Mouse (Mus musculus) embryonic facial prominence, embryonic 11.5 days (tissue): ENCODE measurements at regions not wholly inside any gene's neighbourhood (a gene's known extent, or its start where the extent isn't known, plus 50 kb on each side); places are given as distances from the start of the nearest gene placed in this dataset.

Source experiments
- ATAC-seq: fragments of 200-750 bp; cut with Nextera tagmentation; replicated peaks from 2 replicates; pipeline ENCODE4 v1.8.0; 2017; ENCODE audit warnings: low read depth; ENCODE audit not compliant: insufficient number of reproducible peaks, low FRiP score, low TSS enrichment
- DNase-seq: peaks from one replicate; pipeline ENCODE4 v3.0.0-alpha.2; 2015; ENCODE audit warnings: low spot score
- H3K27ac ChIP-seq: fragments of 300-500 bp; sonication (generic); replicated peaks from 2 replicates; pipeline ENCODE4 v1.5.1; 2014; ENCODE audit warnings: mild to moderate bottlenecking, low read depth, low read length, control low read depth
- H3K27me3 ChIP-seq: fragments of 300-500 bp; sonication (generic); 2 replicates; pipeline ENCODE4 v1.6.1; 2014; ENCODE audit warnings: mild to moderate bottlenecking, low read length, moderate library complexity, mixed read lengths; ENCODE audit not compliant: control insufficient read depth, insufficient read depth
- H3K36me3 ChIP-seq: fragments of 300-500 bp; sonication (generic); replicated peaks from 2 replicates; pipeline ENCODE4 v1.6.1; 2014; ENCODE audit warnings: low read depth, mild to moderate bottlenecking, low read length, moderate library complexity, mixed read lengths; ENCODE audit not compliant: control insufficient read depth, insufficient read depth
- H3K4me1 ChIP-seq: fragments of 300-500 bp; sonication (generic); 2 replicates; pipeline ENCODE4 v1.6.1; 2014; ENCODE audit warnings: low read length, mixed read lengths; ENCODE audit not compliant: control insufficient read depth, insufficient read depth
- H3K4me2 ChIP-seq: fragments of 300-500 bp; sonication (generic); 2 replicates; pipeline ENCODE4 v1.6.1; 2014; ENCODE audit warnings: low read depth, mild to moderate bottlenecking, control low read depth, low read length, moderate library complexity
- H3K4me3 ChIP-seq: fragments of 300-500 bp; sonication (generic); 2 replicates; pipeline ENCODE4 v1.5.1; 2014; ENCODE audit warnings: low read depth, low read length, control low read depth
- H3K9ac ChIP-seq: fragments of 300-500 bp; sonication (generic); replicated peaks from 2 replicates; pipeline ENCODE4 v1.6.1; 2014; ENCODE audit warnings: mild to moderate bottlenecking, control low read depth, low read length
- H3K9me3 ChIP-seq: fragments of 300-500 bp; sonication (generic); replicated peaks from 2 replicates; pipeline ENCODE4 v1.6.1; 2016; ENCODE audit warnings: mild to moderate bottlenecking, low read length, inconsistent platforms, mixed read lengths; ENCODE audit not compliant: control insufficient read depth
- WGBS: fragments of 180-500 bp; shearing (Covaris S2); extraction: QIAGEN DNeasy Blood & Tissue Kit; methylation state at CpG from one replicate; pipeline ENCODE4 v1.1.7; 2014; 5-methylcytosine and 5-hydroxymethylcytosine counted together

DNA sequence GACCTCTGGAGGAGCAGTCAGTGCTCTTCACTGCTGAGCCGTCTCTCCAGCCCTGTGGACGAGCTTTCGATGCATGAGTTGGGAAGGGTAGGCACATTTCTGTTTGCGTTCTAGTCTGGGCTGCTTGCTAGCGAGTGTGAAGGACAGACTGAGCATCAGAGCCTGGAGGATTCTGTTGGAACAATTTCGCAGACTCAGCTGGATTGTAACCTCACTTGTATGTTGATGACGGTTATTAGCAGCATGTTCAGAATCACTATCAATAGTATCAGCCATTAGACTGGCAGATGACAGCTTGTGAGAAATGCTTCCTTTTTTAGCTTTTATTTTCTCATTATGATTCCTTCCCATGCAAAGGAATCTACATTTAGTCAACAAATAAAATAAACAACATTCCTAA lies 923.5 kb upstream of the Car8 start:
- no peaks in the 10 kb centered on the region for H3K36me3 ChIP-seq
- 82% methylated on average over 7 of the region's 7 CpGs for WGBS
- no peak overlapping the region for H3K27ac ChIP-seq
- no peak for ATAC-seq
- no peaks in the 10 kb centered on the region for H3K27me3 ChIP-seq
- DNase-seq: no peak
- H3K9me3 ChIP-seq: no peaks in the 10 kb centered on the region
- H3K4me1 ChIP-seq: no peaks in the 10 kb centered on the region
- no peak overlapping the region for H3K4me2 ChIP-seq
- no peak overlapping the region for H3K9ac ChIP-seq
- H3K4me3 ChIP-seq: no peak overlapping the region

DNA sequence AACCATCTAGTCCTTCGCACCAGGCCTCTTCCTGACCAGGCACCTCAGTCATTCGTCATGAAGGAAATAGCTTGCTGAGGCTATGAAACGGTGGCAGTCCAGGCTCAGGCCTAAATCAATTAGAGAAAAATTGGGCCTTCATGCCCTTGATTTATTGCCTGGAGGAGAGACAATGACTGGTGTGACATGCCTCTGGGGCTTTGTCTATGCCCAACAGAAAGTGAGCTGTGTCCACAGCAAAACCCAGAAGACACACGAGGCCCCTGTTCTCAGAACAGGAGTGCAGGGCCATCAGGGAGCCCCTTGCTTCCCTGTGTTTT lies 922.9 kb upstream of the Car8 start:
- no peaks in the 10 kb centered on the region for H3K4me1 ChIP-seq
- H3K4me3 ChIP-seq: no peak overlapping the region
- H3K27me3 ChIP-seq: no peaks in the 10 kb centered on the region
- DNase-seq (no peak), ATAC-seq (no peak)
- no peak overlapping the region for H3K4me2 ChIP-seq
- no peak overlapping the region for H3K9ac ChIP-seq
- WGBS: 32% methylated on average over 4 of the region's 4 CpGs
- no peaks in the 10 kb centered on the region for H3K9me3 ChIP-seq
- no peaks in the 10 kb centered on the region for H3K36me3 ChIP-seq
- H3K27ac ChIP-seq: no peak overlapping the region

DNA sequence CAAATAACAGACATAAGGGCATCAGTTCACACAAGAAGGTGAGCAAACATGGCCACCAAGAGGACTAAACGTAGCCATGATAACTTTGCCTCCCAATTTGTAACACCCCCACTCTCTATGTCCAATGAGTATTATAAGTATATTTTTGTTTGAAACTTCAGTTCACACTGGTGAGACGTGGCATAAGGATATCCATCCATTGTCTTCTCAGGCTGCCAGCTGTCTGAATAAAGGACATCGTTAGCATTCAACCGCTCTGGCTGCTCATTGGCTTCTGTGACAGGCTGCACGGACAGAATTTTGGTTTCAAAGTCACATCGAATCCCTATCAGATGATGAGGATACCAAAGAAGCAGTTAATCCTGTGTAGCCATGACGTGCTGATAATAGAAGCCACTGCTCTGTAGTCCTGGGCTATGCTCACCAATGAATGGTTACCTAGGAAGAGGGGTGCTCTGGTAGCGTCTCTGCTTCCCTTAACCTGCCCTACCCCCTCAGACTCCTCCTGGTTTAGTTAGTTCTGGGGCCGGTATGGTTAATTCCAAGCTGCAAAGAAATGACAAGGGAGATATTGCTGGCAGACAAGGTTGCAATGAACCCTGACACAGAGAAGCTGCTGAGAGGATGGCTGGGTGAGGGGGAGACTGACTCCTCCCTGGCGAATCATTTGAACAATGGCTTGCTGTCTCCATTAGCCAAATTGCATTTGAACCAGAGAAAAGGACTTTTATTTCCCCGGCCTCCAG lies 922.4 kb upstream of the Car8 start:
- Histone ChIP-seq H3K36me3 (no peaks in the 10 kb centered on the region), H3K4me3 (no peak overlapping the region), H3K9ac (no peak overlapping the region), H3K9me3 (no peaks in the 10 kb centered on the region), H3K27ac (no peak overlapping the region), H3K4me2 (no peak overlapping the region), H3K4me1 (no peaks in the 10 kb centered on the region), H3K27me3 (no peaks in the 10 kb centered on the region)
- ATAC-seq: no peak
- DNase-seq: no peak
- WGBS: 69% methylated on average over 11 of the region's 11 CpGs

DNA sequence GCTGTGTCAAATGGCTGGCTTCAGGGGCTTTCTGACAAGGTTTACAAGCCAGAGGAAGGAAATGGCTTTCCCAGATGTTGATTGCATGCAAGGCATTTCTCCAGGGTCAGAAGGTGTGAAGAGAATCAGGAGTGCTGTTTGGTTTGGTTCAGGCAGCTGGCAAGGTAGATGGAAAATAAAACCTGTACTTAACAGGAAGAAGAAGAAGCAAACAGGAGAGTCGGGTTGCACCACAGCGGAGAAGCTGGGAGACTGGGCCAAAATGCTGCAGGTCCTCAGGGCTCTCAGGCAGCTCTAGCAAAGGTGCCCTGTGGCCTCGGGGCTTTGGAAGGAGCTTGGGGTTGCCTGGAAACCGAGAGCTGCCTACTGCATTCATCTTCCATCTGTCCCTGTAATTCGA lies 908.9 kb upstream of the Car8 start:
- Histone ChIP-seq H3K27ac (no peak overlapping the region), H3K4me1 (no peaks in the 10 kb centered on the region), H3K9ac (no peak overlapping the region), H3K36me3 (no peaks in the 10 kb centered on the region), H3K27me3 (no peaks in the 10 kb centered on the region), H3K9me3 (no peaks in the 10 kb centered on the region), H3K4me3 (no peak overlapping the region), H3K4me2 (no peak overlapping the region)
- ATAC-seq (no peak), DNase-seq (no peak)
- 30% methylated on average over 5 of the region's 5 CpGs for WGBS

DNA sequence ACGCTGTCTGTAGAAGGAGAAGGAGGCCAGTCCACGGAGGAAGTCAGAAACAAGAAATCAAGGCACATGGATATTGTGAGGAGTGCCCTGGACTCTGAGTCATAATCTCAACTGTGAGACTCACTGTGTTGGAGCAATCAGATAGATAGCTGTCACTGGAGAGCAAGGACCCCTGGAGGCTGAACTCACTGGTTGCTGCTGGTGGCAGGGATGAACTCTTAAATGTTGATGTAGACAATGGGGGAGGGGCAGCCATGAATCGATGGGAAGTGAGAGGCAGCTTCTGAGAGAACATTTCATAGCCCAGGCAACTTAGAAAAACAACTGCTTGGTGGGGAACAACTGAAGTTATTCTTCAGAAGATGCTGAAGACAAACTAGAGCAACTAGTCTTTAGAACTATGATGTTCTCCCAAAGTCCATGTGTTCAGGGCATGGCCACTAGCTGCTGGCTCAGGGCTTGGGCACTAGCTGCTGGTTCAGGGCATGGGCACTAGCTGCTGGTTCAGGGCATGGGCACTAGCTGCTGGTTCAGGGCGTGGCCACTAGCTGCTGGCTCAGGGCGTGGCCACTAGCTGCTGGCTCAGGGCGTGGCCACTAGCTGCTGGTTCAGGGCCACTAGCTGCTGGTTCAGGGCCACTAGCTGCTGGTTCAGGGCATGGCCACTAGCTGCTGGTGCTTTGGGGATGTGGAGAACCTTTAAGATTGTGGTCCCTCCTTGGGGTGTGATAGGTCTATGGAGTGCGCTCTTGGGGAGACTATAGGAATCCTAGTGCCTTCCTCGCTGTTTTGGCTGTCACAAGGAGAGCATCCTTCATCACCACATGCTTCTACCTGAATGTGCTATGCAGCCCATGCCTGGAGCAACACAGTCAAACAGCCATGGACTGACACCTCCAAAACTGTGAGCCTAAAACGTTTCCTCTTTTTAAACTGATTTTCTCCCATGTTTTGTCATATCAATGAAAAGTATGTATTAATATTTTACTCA lies 905.7 kb upstream of the Car8 start:
- Histone ChIP-seq H3K27me3 (no peaks in the 10 kb centered on the region), H3K4me3 (no peak overlapping the region), H3K9me3 (no peaks in the 10 kb centered on the region), H3K9ac (no peak overlapping the region), H3K27ac (no peak overlapping the region), H3K4me1 (no peaks in the 10 kb centered on the region), H3K4me2 (no peak overlapping the region), H3K36me3 (no peaks in the 10 kb centered on the region)
- ATAC-seq (no peak), DNase-seq (no peak)
- WGBS: 87% methylated on average over 9 of the region's 9 CpGs

DNA sequence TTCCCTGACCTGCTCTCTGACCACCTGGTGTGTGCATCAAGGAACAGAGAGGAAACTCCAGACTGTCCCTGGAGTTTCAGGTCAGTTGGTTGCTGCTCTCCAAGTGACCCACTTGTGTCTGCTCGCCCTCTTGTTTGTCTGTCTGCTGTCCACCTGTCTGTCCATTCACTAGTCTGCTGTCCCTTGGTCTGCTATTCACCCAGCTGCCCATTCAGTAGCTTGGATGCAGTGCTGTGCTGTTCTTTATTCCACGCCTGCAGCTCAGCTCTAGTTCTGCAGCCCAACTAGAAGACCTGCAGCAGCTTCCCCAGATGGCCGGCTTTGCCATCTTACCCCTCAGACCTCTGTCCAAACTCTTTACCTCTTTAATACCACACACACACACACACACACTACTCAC lies 904.2 kb upstream of the Car8 start:
- H3K4me1 ChIP-seq: no peaks in the 10 kb centered on the region
- H3K4me3 ChIP-seq: no peak overlapping the region
- no peak overlapping the region for H3K4me2 ChIP-seq
- 86% methylated on average over 3 of the region's 3 CpGs for WGBS
- no peak overlapping the region for H3K27ac ChIP-seq
- no peaks in the 10 kb centered on the region for H3K27me3 ChIP-seq
- H3K36me3 ChIP-seq: no peaks in the 10 kb centered on the region
- DNase-seq: no peak
- no peaks in the 10 kb centered on the region for H3K9me3 ChIP-seq
- H3K9ac ChIP-seq: no peak overlapping the region
- no peak for ATAC-seq

DNA sequence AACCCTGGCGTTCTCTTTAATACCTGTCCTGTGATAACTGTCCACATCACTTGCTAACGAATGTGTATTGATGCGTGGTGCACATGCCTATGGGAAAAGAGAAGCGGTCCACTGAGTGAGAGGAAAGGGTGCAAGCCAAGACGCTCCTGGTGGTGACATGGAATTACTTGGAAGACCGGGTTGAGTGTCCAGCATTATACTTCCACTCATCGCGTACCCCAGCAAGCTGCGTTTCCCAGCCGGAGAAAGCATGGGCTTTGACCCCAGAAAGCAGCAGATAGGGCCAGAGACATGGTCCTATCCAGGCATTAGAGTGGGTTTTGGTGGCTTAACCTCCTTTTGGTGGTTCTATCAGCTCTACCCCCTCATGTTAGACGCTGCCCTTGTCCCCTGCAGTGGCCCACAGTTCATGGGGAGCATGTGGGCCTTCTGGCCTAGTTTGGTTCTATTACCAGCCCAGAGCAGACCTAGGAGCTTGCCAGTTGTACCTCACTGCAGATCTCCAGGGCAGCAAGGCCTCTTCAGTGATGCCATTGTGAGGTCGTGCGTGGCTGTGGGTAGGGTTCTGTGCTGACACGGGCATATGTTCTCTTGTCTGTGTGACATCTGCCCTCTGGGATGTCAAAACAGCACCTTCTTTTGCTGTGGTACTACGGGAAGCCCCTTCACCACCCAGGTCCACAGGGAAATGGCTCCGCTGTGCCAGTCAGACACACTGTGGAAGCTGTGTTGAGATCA lies 903.3 kb upstream of the Car8 start:
- Histone ChIP-seq H3K9me3 (no peaks in the 10 kb centered on the region), H3K36me3 (no peaks in the 10 kb centered on the region), H3K4me1 (no peaks in the 10 kb centered on the region), H3K9ac (no peak overlapping the region), H3K27ac (no peak overlapping the region), H3K27me3 (no peaks in the 10 kb centered on the region), H3K4me2 (no peak overlapping the region), H3K4me3 (no peak overlapping the region)
- DNase-seq: no peak
- 89% methylated on average over 16 of the region's 16 CpGs for WGBS
- ATAC-seq: no peak

DNA sequence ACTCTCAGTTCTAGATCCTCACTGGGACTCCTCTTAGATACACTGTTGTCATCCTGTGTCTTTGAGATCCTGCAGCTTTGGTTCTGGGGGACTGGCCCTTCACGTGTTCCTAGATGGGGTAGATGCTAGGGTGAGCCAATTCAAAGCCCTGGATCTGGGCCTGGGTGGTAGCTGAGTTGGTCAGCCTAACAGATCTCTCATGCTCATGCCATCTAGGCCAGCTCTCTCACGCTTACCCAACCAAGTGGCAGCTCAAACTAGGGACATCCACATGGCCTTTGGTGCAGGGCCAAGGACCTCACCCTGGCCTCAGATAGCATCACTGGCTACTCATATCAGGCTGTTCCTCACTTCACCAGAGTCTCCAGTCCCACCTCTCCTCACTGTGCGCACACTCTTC lies 901.9 kb upstream of the Car8 start:
- Histone ChIP-seq H3K36me3 (no peaks in the 10 kb centered on the region), H3K27ac (no peak overlapping the region), H3K4me1 (no peaks in the 10 kb centered on the region), H3K4me3 (no peak overlapping the region), H3K9me3 (no peaks in the 10 kb centered on the region), H3K9ac (no peak overlapping the region), H3K4me2 (no peak overlapping the region), H3K27me3 (no peaks in the 10 kb centered on the region)
- ATAC-seq: no peak
- DNase-seq: no peak
- WGBS: 84% methylated on average over 3 of the region's 3 CpGs
